Mouse (Mus musculus): ENCODE data around the gene Ccl7.

Ccl7 gene

GRCm38 (mm10) chr11:82045471-82045870 is at the start of gene Ccl7:
Gene Ccl7 (plus strand): TSS chr11:82045712.
- DNase-seq: peak in 1 of 2 experiments; percentile 4

- DNase-seq: peak; percentile 52 to 72
Measured at GRCm38 (mm10) chr11:81996172-81996841, 49.2 kb upstream of the Ccl7 start.

- DNase-seq: no peak
Measured at GRCm38 (mm10) chr11:81997085-81997484, 48.4 kb upstream of the Ccl7 start.

GRCm38 (mm10) chr11:81998646-81999045 is 46.9 kb upstream of the Ccl7 start:
- no peak for DNase-seq

- DNase-seq: no peak
Measured at GRCm38 (mm10) chr11:81999469-81999868, 46.0 kb upstream of the Ccl7 start.

GRCm38 (mm10) chr11:82000581-82000980 is 44.9 kb upstream of the Ccl7 start:
- DNase-seq: no peak

GRCm38 (mm10) chr11:82004810-82005209 is 40.7 kb upstream of the Ccl7 start:
- DNase-seq: no peak

- DNase-seq: peak; percentile 56 to 74
Measured at GRCm38 (mm10) chr11:82006796-82007423, 38.6 kb upstream of the Ccl7 start.

GRCm38 (mm10) chr11:82010115-82010514 is 35.4 kb upstream of the Ccl7 start:
- no peak for DNase-seq

GRCm38 (mm10) chr11:82011411-82012193 is 33.9 kb upstream of the Ccl7 start:
- no peak for DNase-seq

GRCm38 (mm10) chr11:82013756-82014155 is 31.8 kb upstream of the Ccl7 start:
- no peak for DNase-seq

- DNase-seq: no peak
Measured at GRCm38 (mm10) chr11:82015066-82015465, 30.4 kb upstream of the Ccl7 start.

GRCm38 (mm10) chr11:82016181-82016780 is 29.2 kb upstream of the Ccl7 start:
- DNase-seq: no peak

- no peak for DNase-seq
Measured at GRCm38 (mm10) chr11:82019389-82019788, 26.1 kb upstream of the Ccl7 start.

GRCm38 (mm10) chr11:82019793-82020192 is 25.7 kb upstream of the Ccl7 start:
- no peak for DNase-seq

GRCm38 (mm10) chr11:82021406-82021805 is 24.1 kb upstream of the Ccl7 start:
- no peak for DNase-seq

GRCm38 (mm10) chr11:82022504-82023056 is 22.9 kb upstream of the Ccl7 start:
- DNase-seq: no peak

- no peak for DNase-seq
Measured at GRCm38 (mm10) chr11:82023769-82024168, 21.7 kb upstream of the Ccl7 start.

GRCm38 (mm10) chr11:82030171-82030570 is 15.3 kb upstream of the Ccl7 start:
- DNase-seq: no peak

GRCm38 (mm10) chr11:82032136-82032535 is 13.4 kb upstream of the Ccl7 start:
- DNase-seq: no peak

- peak; percentile 59 to 85 for DNase-seq
Measured at GRCm38 (mm10) chr11:82032678-82033344, 12.7 kb upstream of the Ccl7 start.

- no peak for DNase-seq
Measured at GRCm38 (mm10) chr11:82034446-82034845, 11.1 kb upstream of the Ccl7 start.
